Mouse (Mus musculus): ENCODE data around the gene Rara. TPM values are rescaled to one million over a fixed set of nuclear protein-coding genes. Genes with fewer than 3 reads are reported as not detected.

Gene Rara
- polyA plus RNA-seq (2014; fragmentation: Illumina TruSeq; extraction: RNeasy Lipid Tissue Mini Kit (QIAGEN cat#74804); ENCODE audit: low read depth, low replicate concordance): 1.3 TPM

DNA sequence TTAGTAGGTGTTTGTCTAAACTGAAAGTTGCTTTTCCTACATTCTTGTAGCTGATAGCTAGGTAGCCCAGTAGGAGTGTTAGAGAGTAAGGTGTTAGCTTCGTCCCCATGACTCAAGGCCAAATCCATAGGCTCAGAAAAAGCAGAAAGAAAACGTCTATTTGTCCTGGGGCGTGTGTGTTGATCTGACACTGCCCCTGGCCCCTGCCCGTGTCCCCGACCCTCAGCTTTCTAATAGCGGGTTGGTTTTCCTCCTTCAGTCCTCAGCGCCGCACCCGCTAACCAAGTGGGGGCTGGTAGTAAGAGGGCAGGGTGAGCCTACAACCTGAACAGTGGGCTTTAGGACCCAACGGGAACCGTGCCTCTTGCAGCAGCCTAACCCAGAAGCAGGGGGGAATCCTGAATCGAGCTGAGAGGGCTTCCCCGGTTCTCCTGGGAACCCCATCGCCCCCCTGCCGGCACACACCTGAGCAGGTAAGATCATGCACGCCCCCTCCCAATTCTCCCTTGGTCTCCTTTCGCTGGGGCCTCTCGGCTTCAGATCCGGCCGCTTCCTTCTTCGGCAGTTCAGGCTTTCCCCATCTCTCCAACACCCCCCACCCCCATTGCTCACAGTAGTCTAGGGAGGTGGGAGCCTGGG is at the start of gene Rara:
Gene Rara, plus strand, starts transcription at position 381 of the 639 bp plus-strand sequence.

DNA sequence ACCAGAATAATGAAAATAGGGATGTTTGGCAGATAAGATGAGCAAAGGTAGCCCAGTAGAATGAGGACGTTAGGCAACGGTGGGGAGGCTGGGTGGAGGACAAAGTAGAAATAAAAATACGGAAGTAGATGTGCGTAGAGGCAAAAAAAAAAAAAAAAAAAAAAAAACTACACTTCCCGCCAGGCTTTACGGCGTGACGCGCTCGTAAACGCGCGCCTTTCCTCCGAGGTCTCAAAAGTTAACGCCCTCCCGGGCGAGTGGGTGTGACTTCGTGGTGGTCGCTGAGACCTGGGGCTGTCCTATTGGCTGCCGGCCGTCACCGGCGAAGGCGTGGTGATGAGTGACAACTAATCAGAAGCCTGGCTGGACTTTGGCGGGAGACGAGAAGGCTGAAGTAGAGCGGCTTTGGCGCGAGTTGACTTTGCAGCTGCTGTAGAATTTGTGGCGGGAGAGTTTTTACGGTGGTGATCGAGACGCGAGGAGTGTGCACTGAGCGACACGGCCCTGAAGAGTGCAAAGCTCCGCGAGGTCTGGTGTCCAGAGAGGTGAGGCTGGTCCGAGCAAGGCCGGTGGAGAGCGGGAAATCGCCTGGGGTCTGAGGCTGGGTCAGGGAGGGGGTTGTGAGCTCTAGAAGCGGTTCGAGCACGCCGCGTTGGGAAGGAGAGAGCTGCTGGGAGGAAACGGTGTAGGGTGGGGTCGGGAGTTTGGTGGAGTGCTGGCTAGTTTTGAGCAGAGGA is 20.0 kb upstream of the Rara start, which contains the start of gene Cdc6:
Gene Cdc6, plus strand, starts transcription at position 365 of the 737 bp plus-strand sequence.

DNA sequence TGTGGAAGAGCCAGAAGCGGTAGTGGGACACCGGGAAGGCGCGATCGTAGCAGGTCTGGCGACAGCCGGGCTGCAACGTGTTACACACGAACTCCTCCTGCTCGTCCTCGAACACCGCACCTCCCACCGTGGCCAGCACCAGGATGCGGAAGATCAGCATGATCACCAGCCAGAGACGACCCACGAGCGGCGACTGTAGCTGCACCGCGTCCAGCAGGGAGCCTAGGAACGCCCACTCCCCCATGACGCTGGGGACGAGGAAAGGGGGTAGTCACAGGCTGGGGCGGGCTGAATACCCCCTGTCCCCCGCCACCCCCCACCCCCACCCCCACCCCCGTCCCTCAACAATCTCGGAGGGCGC is 55.1 kb downstream of the Rara start, which contains the start of gene Gjd3:
Gene Gjd3, minus strand, starts transcription at position 244 of the 361 bp plus-strand sequence.

DNA sequence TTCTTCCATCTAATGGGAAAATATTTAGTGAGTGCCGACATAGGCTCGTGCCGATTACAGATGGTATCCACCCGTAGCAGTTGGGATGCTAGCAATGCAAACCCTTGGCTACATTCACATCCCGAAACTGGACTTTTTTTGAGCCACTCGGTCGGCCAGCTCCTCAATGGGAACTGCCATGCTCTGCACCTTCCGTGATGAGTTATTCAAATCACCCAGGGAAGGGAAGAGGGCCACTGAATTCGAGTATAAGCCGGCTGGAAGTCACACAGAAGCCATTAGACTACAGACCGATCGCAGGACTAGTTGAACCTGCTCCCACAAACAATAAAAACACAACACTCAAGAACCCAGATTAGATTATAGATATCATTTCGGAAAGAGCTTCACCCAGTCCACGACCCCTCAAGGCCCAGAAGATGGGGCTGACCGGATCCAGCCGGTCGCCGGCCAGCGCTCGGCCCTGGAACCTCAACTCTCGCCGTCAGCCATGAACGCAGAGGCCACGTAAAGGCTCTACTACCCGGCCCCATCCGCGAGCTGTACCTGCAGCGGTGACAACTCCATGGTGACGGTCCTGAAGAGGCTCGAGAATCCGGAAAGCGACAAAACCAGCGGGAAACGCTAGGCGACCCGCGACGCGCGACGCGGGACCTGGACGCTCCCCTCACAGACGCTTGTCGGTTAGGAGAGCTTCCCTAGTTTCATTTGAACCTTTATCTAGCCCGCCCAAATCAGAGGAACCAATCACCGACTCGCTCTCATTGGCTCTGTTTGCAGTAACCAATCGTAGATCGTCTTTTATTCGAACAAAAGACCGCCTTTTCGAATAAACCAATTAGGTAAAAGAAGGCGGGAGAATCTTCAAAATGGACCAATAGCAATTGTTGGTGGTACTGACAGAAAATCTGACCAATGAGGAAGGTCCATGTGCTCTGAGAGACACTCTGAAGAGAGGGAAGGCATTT is 96.2 kb downstream of the Rara start, which contains the start of gene Top2a:
Gene Top2a, minus strand, starts transcription at position 690 of the 968 bp plus-strand sequence.

Other genes starting within 250 kb of the Rara start
- gene Psmd3, start 245.3 kb upstream of the Rara start, polyA plus RNA-seq (2014; fragmentation: Illumina TruSeq; extraction: RNeasy Lipid Tissue Mini Kit (QIAGEN cat#74804); ENCODE audit: low read depth, low replicate concordance): 12.0 TPM
- gene Csf3, start 226.6 kb upstream of the Rara start, polyA plus RNA-seq (2014; fragmentation: Illumina TruSeq; extraction: RNeasy Lipid Tissue Mini Kit (QIAGEN cat#74804); ENCODE audit: low read depth, low replicate concordance): not detected
- 5.0 TPM for gene Med24, start 198.4 kb upstream of the Rara start, polyA plus RNA-seq (2014; fragmentation: Illumina TruSeq; extraction: RNeasy Lipid Tissue Mini Kit (QIAGEN cat#74804); ENCODE audit: low read depth, low replicate concordance)
- 5.7 TPM for gene Thra, start 187.2 kb upstream of the Rara start, polyA plus RNA-seq (2014; fragmentation: Illumina TruSeq; extraction: RNeasy Lipid Tissue Mini Kit (QIAGEN cat#74804); ENCODE audit: low read depth, low replicate concordance)
- gene Nr1d1, start 152.5 kb upstream of the Rara start, polyA plus RNA-seq (2014; fragmentation: Illumina TruSeq; extraction: RNeasy Lipid Tissue Mini Kit (QIAGEN cat#74804); ENCODE audit: low read depth, low replicate concordance): 3.3 TPM
- gene Msl1, start 132.3 kb upstream of the Rara start, polyA plus RNA-seq (2014; fragmentation: Illumina TruSeq; extraction: RNeasy Lipid Tissue Mini Kit (QIAGEN cat#74804); ENCODE audit: low read depth, low replicate concordance): 95.5 TPM
- 31.6 TPM for gene Casc3, start 122.9 kb upstream of the Rara start, polyA plus RNA-seq (2014; fragmentation: Illumina TruSeq; extraction: RNeasy Lipid Tissue Mini Kit (QIAGEN cat#74804); ENCODE audit: low read depth, low replicate concordance)
- gene Rapgefl1, start 91.0 kb upstream of the Rara start, polyA plus RNA-seq (2014; fragmentation: Illumina TruSeq; extraction: RNeasy Lipid Tissue Mini Kit (QIAGEN cat#74804); ENCODE audit: low read depth, low replicate concordance): 33.8 TPM
- 24.1 TPM for gene Wipf2, start 64.2 kb upstream of the Rara start, polyA plus RNA-seq (2014; fragmentation: Illumina TruSeq; extraction: RNeasy Lipid Tissue Mini Kit (QIAGEN cat#74804); ENCODE audit: low read depth, low replicate concordance)
- 2.2 TPM for gene Cdc6, start 20.0 kb upstream of the Rara start, polyA plus RNA-seq (2014; fragmentation: Illumina TruSeq; extraction: RNeasy Lipid Tissue Mini Kit (QIAGEN cat#74804); ENCODE audit: low read depth, low replicate concordance)
- gene Gjd3, start 55.2 kb downstream of the Rara start, polyA plus RNA-seq (2014; fragmentation: Illumina TruSeq; extraction: RNeasy Lipid Tissue Mini Kit (QIAGEN cat#74804); ENCODE audit: low read depth, low replicate concordance): not detected
- gene Top2a, start 96.4 kb downstream of the Rara start, polyA plus RNA-seq (2014; fragmentation: Illumina TruSeq; extraction: RNeasy Lipid Tissue Mini Kit (QIAGEN cat#74804); ENCODE audit: low read depth, low replicate concordance): 66.4 TPM
- 20.5 TPM for gene Igfbp4, start 113.4 kb downstream of the Rara start, polyA plus RNA-seq (2014; fragmentation: Illumina TruSeq; extraction: RNeasy Lipid Tissue Mini Kit (QIAGEN cat#74804); ENCODE audit: low read depth, low replicate concordance)
- 44.7 TPM for gene Tns4, start 161.5 kb downstream of the Rara start, polyA plus RNA-seq (2014; fragmentation: Illumina TruSeq; extraction: RNeasy Lipid Tissue Mini Kit (QIAGEN cat#74804); ENCODE audit: low read depth, low replicate concordance)
- 0.57 TPM for gene Ccr7, start 227.3 kb downstream of the Rara start, polyA plus RNA-seq (2014; fragmentation: Illumina TruSeq; extraction: RNeasy Lipid Tissue Mini Kit (QIAGEN cat#74804); ENCODE audit: low read depth, low replicate concordance)

All from sigmoid colon, adult 10 weeks (tissue).